Mouse (Mus musculus): ENCODE data around the gene Acot11. TPM values are rescaled to one million over a fixed set of nuclear protein-coding genes. Genes with fewer than 3 reads are reported as not detected.
A peak's percentile ranks its signal among the peaks of the same experiment; 100 is the strongest.

Acot11 gene
- 1.9 and 3.0 TPM in 2 replicates for polyA plus RNA-seq (2016; fragmentation: Nextera tagmentation; extraction: Ambion mirVana)

DNA sequence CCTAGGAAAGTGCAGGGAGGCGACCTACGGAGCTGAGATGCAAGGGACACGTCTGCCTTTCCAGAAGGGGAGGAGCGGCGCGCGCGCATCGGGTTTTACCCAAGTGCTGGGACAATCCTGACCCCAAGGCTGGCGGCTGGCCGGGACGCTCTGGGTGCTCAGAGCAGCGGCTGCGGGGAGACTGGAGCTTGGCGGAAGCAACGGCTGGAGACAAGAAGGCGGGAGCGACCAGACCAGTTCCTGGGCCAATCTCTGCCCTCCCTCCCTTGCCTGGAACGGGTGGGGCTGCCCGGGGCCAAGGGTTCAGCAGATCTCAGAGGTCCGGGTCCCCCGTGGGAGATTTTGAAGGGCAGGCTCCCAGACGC, at the start of gene Acot11:
Gene Acot11 (minus strand): TSS at position 89 of the 365 bp plus-strand sequence.
- 0 out of 2 replicates have a peak, but pooled peaks have one; percentile 10 for ATAC-seq (ENCODE audit: insufficient number of reproducible peaks, insufficient read depth, low FRiP score, low TSS enrichment)
- Histone ChIP-seq H3K9ac (peak within 1 kb of the TSS; percentile 49), H3K4me3 (peak within 1 kb of the TSS; percentile 24), H3K4me2 (replicated peaks) (peak within 1 kb of the TSS; percentile 44), H3K27ac (no peak within 1 kb of the TSS), H3K4me1 (peaks cover 5% of the 10 kb centered on the region; the same call in 1 of the 2 replicates), H3K27me3 (0 out of 2 replicates have a peak, but pooled peaks cover 4% of the 10 kb centered on the region), H3K36me3 (no peaks in the 10 kb centered on the region), H3K9me3 (no peaks in the 10 kb centered on the region)
- 4% methylated on average over 23 of the region's 23 CpGs for WGBS

DNA sequence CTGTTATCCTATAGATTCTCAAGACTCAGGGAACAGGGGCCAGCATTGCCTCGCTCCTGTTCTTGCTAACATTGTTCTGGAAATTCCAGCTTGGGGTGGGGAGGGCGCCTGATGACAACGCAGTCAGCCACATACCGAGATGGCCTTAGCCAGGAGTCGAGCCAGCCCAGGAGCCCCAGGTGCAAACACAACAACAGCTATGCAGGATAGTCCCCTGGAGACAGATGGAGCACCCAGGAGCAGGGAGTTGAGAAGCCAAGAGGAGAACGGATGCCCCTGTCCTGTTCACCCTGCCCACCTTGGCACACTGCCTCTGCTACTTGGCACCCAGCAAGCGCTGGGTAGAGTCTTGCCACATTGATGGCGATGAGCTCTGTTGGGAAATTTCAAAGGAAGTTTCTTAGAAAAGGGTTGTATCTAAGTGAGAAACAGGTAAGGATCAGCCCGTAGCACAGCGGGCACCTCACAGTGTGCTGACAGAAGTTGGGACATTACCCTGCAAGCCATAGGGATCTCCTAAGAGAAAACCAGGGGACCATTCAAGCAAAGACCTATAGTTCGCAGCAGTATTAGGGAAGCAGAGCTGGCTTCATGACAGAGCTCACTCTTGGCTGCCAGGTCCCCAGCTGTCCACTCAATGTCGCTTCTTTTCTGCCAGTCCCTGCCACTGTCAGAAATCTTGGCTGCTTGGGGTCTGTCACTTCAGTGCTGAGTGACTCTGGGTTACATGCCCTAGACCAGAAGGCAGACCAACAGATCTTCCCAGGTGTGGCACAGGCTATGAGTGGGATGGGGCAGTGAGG, 43.7 kb upstream of the Acot11 start:
- Histone ChIP-seq H3K27ac (peak overlapping the region; percentile 95), H3K27me3 (no peaks in the 10 kb centered on the region), H3K4me3 (no peak overlapping the region), H3K4me1 (peaks cover 33% of the 10 kb centered on the region), H3K9me3 (no peaks in the 10 kb centered on the region), H3K36me3 (no peaks in the 10 kb centered on the region), H3K9ac (peak overlapping the region; percentile 2; the same call in 1 of the 2 replicates), H3K4me2 (replicated peaks) (peak overlapping the region; percentile 32)
- 36% methylated on average over 12 of the region's 12 CpGs for WGBS
- peak; percentile 45; the same call in 1 of the 2 replicates for ATAC-seq (ENCODE audit: insufficient number of reproducible peaks, insufficient read depth, low FRiP score, low TSS enrichment)

DNA sequence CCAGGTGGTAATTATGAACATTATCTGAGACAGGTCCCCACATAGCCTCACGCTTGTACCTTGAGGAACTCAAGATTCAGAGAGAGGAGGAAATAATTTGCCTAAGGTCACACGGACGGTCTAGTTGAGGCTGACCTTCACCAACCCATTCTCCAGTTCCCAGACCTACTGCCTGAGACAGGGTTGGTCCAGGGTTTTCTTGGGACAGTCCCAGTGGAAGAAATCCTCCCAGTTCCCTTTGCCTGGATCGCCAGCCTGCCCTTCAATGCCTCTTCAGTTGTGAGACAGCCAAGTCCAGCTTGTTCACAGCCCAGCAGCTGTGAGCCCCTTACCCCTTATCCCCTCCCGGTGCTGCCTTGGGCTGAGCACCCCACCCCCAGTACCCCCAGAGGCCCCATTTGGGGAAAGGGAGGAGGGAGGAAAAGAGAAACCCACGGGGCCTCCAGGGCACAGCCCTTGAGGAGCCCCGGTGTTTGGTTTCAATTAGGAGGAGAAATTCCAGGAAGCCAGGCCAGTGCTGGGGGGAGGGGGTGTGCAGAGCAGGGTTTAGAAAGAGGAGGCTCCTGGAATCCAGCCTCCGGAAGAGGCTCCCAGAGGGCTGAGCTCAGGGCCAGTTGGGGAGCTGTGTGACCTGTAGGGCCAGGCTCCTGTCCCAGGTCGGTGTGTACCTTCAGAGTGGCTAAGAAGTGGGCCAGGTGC, 42.9 kb upstream of the Acot11 start:
- H3K27ac ChIP-seq: peak overlapping the region; percentile 95
- no peaks in the 10 kb centered on the region for H3K36me3 ChIP-seq
- no peak overlapping the region for H3K4me3 ChIP-seq
- WGBS: 5% methylated on average over 9 of the region's 9 CpGs
- no peaks in the 10 kb centered on the region for H3K27me3 ChIP-seq
- peak; percentile 89 for ATAC-seq (ENCODE audit: insufficient number of reproducible peaks, insufficient read depth, low FRiP score, low TSS enrichment)
- peak overlapping the region; percentile 2; the same call in 1 of the 2 replicates for H3K9ac ChIP-seq
- peaks cover 38% of the 10 kb centered on the region for H3K4me1 ChIP-seq
- peak overlapping the region; percentile 32 for H3K4me2 ChIP-seq (replicated peaks)
- no peaks in the 10 kb centered on the region for H3K9me3 ChIP-seq

DNA sequence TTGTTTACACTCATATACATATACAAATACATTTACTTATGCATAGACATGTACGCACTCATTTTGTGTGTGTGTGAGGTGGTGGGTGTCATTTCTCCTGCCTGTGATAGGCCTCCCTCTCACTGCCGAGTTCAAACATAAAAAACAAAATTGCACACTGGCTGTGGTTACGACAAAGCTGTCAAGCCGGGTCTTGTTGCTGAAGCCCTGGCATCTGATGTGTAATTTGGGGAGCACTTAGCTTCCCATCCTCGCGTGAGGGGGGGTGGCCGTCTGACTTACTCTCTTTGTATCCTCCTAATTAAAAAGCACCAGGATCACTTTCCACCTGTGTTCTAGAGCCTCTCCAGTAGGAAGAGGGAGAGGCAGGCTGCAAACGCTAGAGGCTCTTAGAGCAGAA, 37.8 kb upstream of the Acot11 start:
- WGBS: 35% methylated on average over 8 of the region's 8 CpGs
- H3K27me3 ChIP-seq: no peaks in the 10 kb centered on the region
- no peak overlapping the region for H3K9ac ChIP-seq
- peak overlapping the region; percentile 100 for H3K27ac ChIP-seq
- no peak for ATAC-seq (ENCODE audit: insufficient number of reproducible peaks, insufficient read depth, low FRiP score, low TSS enrichment)
- H3K4me1 ChIP-seq: peaks cover 62% of the 10 kb centered on the region
- no peaks in the 10 kb centered on the region for H3K36me3 ChIP-seq
- no peak overlapping the region for H3K4me3 ChIP-seq
- no peaks in the 10 kb centered on the region for H3K9me3 ChIP-seq
- no peak overlapping the region for H3K4me2 ChIP-seq (replicated peaks)

DNA sequence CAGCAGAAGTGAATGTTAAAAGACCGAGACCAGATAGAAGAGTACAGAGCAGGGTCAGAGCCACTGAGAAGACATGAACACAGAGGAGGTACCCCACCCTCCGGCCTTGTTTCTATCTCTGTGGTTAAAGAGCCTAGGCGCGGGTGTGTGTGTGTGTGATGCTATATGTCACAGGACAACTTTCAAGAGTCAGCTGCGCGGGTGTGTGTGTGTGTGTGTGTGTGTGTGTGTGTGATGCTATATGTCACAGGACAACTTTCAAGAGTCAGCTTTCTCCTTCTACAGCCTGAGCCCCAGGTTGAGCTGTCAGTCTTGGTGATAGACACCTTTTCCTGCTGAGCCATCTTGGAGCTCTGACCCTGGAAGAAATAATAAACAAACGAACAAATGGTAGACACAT, 37.1 kb upstream of the Acot11 start:
- no peak overlapping the region for H3K4me3 ChIP-seq
- no peak for ATAC-seq (ENCODE audit: insufficient number of reproducible peaks, insufficient read depth, low FRiP score, low TSS enrichment)
- H3K27me3 ChIP-seq: no peaks in the 10 kb centered on the region
- H3K4me2 ChIP-seq (replicated peaks): peak overlapping the region; percentile 93
- peaks cover 61% of the 10 kb centered on the region for H3K4me1 ChIP-seq
- WGBS: 41% methylated on average over 7 of the region's 7 CpGs
- no peaks in the 10 kb centered on the region for H3K9me3 ChIP-seq
- H3K9ac ChIP-seq: peak overlapping the region; percentile 22; the same call in 1 of the 2 replicates
- H3K27ac ChIP-seq: peak overlapping the region; percentile 100
- no peaks in the 10 kb centered on the region for H3K36me3 ChIP-seq

DNA sequence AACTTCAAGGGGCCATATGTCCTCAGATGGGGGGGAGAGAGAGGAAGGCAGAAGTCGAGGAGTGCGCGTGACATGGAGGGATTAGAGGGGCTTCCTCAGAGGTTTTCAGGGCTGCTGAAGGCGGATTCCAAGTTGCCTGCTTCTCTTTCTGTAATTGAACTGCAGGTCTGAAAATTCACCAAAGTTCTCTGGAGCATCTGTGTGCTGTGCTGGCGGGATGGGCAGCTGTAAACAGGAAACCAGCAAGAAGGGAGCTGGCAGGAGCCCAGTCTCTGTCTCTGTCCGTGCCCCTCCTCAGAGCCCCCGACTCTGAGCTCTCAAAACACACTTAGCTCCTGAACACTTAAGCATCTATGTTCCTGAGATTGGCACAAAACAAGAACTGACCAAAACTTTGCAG, 36.5 kb upstream of the Acot11 start:
- Histone ChIP-seq H3K4me3 (no peak overlapping the region), H3K4me2 (replicated peaks) (peak overlapping the region; percentile 93), H3K9ac (peak overlapping the region; percentile 22; the same call in 1 of the 2 replicates)

DNA sequence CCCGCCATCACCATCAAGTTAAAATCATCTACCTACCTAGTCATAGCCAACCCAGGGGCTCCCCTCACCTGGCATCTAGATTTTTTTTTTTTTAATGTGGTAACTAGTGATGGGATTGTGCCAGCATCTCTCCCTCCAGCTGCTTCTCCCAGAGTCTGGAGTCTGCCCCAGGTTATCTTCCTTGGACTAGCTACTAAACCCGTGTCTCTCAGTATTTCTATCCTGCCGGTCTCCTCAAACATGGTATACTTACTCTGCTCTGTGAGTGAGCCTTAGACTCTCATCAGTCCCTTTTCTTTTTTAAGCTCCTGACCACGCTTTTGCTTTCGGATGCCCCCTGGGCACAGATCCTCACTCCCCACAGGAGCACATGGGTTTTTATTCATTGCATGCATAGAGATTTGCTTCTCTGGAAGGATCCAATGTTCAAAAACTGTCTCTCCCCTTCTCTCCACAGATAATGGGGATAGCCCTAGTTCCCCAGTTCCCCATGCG, 35.9 kb upstream of the Acot11 start:
- Histone ChIP-seq H3K4me3 (peak overlapping the region; percentile 46), H3K27ac (peak overlapping the region; percentile 100), H3K9ac (peak overlapping the region; percentile 71), H3K9me3 (no peaks in the 10 kb centered on the region), H3K4me2 (replicated peaks) (peak overlapping the region; percentile 93), H3K27me3 (no peaks in the 10 kb centered on the region), H3K4me1 (peaks cover 57% of the 10 kb centered on the region), H3K36me3 (no peaks in the 10 kb centered on the region)
- 7% methylated on average over 6 of the region's 6 CpGs for WGBS
- no peak for ATAC-seq (ENCODE audit: insufficient number of reproducible peaks, insufficient read depth, low FRiP score, low TSS enrichment)

More for the DNA sequence above, 36.5 kb upstream of the Acot11 start:
- H3K36me3 ChIP-seq: no peaks in the 10 kb centered on the region
- H3K9me3 ChIP-seq: no peaks in the 10 kb centered on the region
- peaks cover 58% of the 10 kb centered on the region for H3K4me1 ChIP-seq
- H3K27ac ChIP-seq: peak overlapping the region; percentile 100
- 8% methylated on average over 7 of the region's 7 CpGs for WGBS
- no peaks in the 10 kb centered on the region for H3K27me3 ChIP-seq
- no peak for ATAC-seq (ENCODE audit: insufficient number of reproducible peaks, insufficient read depth, low FRiP score, low TSS enrichment)

DNA sequence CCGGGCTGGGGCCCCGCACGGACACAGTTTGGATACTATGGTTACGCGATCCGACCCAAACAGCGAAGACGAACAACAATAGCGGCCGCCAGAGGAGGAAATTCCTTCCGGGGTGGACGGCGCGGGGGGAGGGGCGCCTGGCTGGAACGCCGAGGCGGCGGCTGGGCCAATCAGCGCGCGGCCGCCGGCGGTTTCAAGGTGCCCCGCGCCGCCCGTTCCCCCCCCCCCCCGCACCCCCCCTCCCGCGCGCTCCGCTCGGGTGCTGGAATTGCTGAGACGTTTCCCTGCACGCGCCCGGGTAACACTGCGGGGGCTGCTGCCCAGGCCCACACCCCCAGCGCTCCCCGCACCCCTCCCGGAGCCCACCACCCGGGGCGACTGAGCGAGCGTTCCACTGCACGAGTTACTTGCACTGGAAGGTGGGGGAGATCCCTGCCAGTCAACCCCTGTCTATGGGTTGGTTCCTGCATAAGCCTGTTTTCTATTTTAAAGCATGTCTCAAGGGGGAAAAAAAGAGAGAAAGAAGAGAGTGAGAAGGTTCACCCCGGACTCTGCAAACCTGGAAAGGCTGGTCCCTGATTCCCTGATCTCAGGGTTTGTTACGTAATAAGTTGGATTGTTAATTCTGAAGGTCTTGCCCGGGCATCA, 35.3 kb upstream of the Acot11 start:
- H3K4me1 ChIP-seq: peaks cover 57% of the 10 kb centered on the region
- peak overlapping the region; percentile 100 for H3K27ac ChIP-seq
- H3K9ac ChIP-seq: peak overlapping the region; percentile 71
- no peaks in the 10 kb centered on the region for H3K36me3 ChIP-seq
- WGBS: under 1% methylated on average over 41 of the region's 51 CpGs
- ATAC-seq (ENCODE audit: insufficient number of reproducible peaks, insufficient read depth, low FRiP score, low TSS enrichment): peak; percentile 57
- H3K9me3 ChIP-seq: no peaks in the 10 kb centered on the region
- peak overlapping the region; percentile 93 for H3K4me2 ChIP-seq (replicated peaks)
- no peaks in the 10 kb centered on the region for H3K27me3 ChIP-seq
- peak overlapping the region; percentile 46 for H3K4me3 ChIP-seq

DNA sequence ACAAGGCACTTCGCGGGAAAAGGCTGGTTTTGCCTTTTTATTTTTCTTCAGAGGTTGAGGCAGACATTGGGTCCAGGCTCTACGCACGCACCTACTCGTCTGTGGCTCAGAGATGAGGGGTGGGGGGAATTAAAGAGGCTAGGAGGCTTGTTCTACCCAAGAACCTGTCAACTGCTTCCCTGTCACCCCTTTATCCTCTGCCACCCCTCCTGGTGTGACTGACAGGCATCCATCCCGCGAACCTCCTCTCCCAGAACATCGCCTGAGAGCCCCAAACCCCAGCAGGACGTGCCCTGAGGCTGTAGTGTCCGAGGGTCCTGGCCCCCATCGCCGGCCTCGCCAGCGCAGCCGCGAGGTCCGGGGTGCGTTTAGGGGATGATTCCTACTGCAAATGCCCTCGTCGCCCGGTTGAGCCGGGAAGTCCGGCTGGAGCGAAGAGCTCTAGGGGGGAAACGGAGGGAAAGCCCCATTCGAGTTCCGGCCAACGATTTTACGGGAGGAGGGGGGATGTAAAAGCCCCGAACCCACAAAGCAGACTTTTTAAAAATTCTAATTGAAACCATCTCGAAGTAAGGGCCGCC, 34.5 kb upstream of the Acot11 start:
- no peaks in the 10 kb centered on the region for H3K9me3 ChIP-seq
- H3K9ac ChIP-seq: peak overlapping the region; percentile 71
- peak overlapping the region; percentile 46 for H3K4me3 ChIP-seq
- peak overlapping the region; percentile 100 for H3K27ac ChIP-seq
- no peaks in the 10 kb centered on the region for H3K36me3 ChIP-seq
- WGBS: under 1% methylated on average over 32 of the region's 32 CpGs
- no peaks in the 10 kb centered on the region for H3K27me3 ChIP-seq
- no peak; the same call in 1 of the 2 replicates for ATAC-seq (ENCODE audit: insufficient number of reproducible peaks, insufficient read depth, low FRiP score, low TSS enrichment)
- H3K4me1 ChIP-seq: peaks cover 57% of the 10 kb centered on the region
- peak overlapping the region; percentile 93 for H3K4me2 ChIP-seq (replicated peaks)

DNA sequence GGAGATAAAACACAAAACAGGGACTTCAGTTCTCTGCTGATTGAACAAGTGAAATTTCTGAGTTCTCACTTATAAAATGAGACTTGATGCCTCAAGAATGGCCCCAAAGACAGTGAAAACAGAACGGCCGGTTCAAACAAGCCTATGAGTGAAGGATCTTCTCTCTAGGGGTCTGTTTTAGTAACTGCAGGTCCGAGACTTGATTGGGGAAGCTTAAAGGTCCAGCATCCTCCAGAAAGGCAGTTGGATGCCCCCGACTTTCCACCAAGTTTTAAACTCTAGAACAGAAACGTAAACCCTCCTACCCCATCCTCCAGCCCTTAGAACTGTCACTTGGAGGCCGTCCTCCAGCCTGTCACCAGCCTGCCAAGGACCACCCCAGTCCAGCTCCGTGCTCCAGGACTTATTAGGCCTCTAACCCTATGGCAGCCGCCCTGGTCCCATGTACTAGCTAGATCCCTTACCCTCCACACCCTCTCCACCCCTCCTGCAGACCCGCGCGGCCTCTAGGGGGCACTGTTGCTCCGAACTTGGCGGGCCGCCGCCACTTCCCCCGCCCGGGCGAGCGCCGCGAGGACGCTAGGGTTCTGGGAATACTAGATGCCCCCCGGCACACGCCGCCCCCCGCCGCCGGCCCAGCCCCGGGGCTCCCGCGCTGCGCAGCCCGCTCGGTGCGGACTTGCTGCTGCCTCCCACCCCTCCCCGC, 33.9 kb upstream of the Acot11 start:
- Histone ChIP-seq H3K27ac (peak overlapping the region; percentile 100), H3K36me3 (no peaks in the 10 kb centered on the region), H3K4me3 (peak overlapping the region; percentile 46), H3K4me2 (replicated peaks) (peak overlapping the region; percentile 93), H3K27me3 (no peaks in the 10 kb centered on the region), H3K4me1 (peaks cover 57% of the 10 kb centered on the region), H3K9ac (peak overlapping the region; percentile 71), H3K9me3 (no peaks in the 10 kb centered on the region)
- peak; percentile 86 for ATAC-seq (ENCODE audit: insufficient number of reproducible peaks, insufficient read depth, low FRiP score, low TSS enrichment)
- 2% methylated on average over 36 of the region's 36 CpGs for WGBS

All from embryonic facial prominence, embryonic 12.5 days (tissue).